Mouse (Mus musculus) small intestine, adult 2 months (tissue): ENCODE measurements at regions not wholly inside any gene's neighbourhood (a gene's known extent, or its start where the extent isn't known, plus 50 kb on each side); places are given as distances from the start of the nearest gene placed in this dataset.

Experiments
- H3K27ac ChIP-seq: fragments of 200-500 bp; 2 replicates; pipeline ENCODE4 v1.5.1; 2012; ENCODE audit warnings: low read depth, low read length, control low read depth, inconsistent platforms; ENCODE audit not compliant: insufficient read depth
- H3K27me3 ChIP-seq: fragments of 200-500 bp; 2 replicates; pipeline ENCODE4 v1.6.1; 2012; ENCODE audit warnings: mild to moderate bottlenecking, moderate library complexity, low read length, inconsistent platforms; ENCODE audit not compliant: control insufficient read depth, insufficient read depth
- H3K36me3 ChIP-seq: fragments of 200-500 bp; 2 replicates; pipeline ENCODE4 v1.6.1; 2012; ENCODE audit warnings: mild to moderate bottlenecking, low read length, control low read depth, inconsistent platforms; ENCODE audit not compliant: control insufficient read depth, insufficient read depth
- H3K4me1 ChIP-seq: fragments of 200-500 bp; 2 replicates; pipeline ENCODE4 v1.6.1; 2012; ENCODE audit warnings: low read length, inconsistent platforms, mixed read lengths; ENCODE audit not compliant: control insufficient read depth, insufficient read depth, insufficient read length
- H3K4me3 ChIP-seq: fragments of 200-500 bp; 2 replicates; pipeline ENCODE4 v1.5.1; 2012; ENCODE audit warnings: low read depth, mild to moderate bottlenecking, control low read depth, inconsistent platforms, low read length, moderate library complexity
- CTCF ChIP-seq: fragments of 200-500 bp; IDR thresholded peaks from 2 replicates; pipeline ENCODE4 v1.5.1; 2012; ENCODE audit warnings: low read depth, mild to moderate bottlenecking, control low read depth, inconsistent platforms, low read length, moderate library complexity, mixed read lengths; ENCODE audit not compliant: insufficient replicate concordance, insufficient read length; ENCODE audit errors: extremely low read depth
- POLR2A ChIP-seq: fragments of 200-500 bp; IDR thresholded peaks from 2 replicates; pipeline ENCODE4 v1.6.1; 2012; ENCODE audit warnings: low read depth, mild to moderate bottlenecking, control low read depth, inconsistent platforms, low read length, moderate library complexity
- WGBS: fragments of 180-500 bp; shearing (Covaris S2); methylation state at CpG from one replicate; pipeline ENCODE4 v1.1.7; 2018; 5-methylcytosine and 5-hydroxymethylcytosine counted together

GRCm38 (mm10) chr11:24685545-24686467 is 608.0 kb downstream of the Bcl11a start:
- Histone ChIP-seq H3K27ac (no peak overlapping the region), H3K4me3 (no peak overlapping the region), H3K27me3 (no peaks in the 10 kb centered on the region), H3K4me1 (no peaks in the 10 kb centered on the region), H3K36me3 (no peaks in the 10 kb centered on the region)
- TF ChIP-seq POLR2A = no peak
- TF ChIP-seq CTCF = no peak
- WGBS = 63% methylated on average over 16 of the region's 16 CpGs

DNA sequence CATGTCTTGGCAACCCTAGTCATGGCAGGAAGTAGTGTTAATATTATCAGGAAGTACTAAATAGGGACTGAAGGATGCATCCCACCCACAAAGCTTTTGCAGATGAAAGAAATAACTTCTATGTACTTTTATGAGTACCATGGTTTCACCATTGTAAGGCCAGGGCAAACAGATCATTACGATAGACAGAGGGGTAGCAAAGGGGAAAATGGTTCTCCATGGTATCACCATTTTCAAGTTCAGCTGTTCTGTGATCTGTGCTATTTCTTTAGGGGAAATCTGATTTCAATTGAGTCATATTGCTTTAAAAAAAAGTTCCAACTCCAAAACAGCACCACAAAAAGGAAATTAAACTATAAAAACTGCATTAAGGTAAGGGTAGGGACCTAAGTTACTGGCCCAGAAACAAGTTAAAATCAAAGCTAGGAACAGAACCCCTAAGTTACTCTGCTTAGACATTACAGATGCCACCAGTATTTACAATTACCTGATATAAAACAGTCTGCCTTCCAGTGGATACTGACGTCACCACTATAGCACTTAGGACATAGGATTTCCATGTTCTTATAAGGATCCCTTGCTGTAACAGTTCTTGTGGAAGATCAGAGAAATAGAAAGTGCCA is 610.4 kb downstream of the Bcl11a start:
- no peak for TF ChIP-seq CTCF
- no peak for TF ChIP-seq POLR2A
- no peak overlapping the region for H3K27ac ChIP-seq
- no peaks in the 10 kb centered on the region for H3K4me1 ChIP-seq
- 89% methylated on average over 2 of the region's 2 CpGs for WGBS
- no peak overlapping the region for H3K4me3 ChIP-seq
- H3K27me3 ChIP-seq = no peaks in the 10 kb centered on the region
- no peaks in the 10 kb centered on the region for H3K36me3 ChIP-seq

DNA sequence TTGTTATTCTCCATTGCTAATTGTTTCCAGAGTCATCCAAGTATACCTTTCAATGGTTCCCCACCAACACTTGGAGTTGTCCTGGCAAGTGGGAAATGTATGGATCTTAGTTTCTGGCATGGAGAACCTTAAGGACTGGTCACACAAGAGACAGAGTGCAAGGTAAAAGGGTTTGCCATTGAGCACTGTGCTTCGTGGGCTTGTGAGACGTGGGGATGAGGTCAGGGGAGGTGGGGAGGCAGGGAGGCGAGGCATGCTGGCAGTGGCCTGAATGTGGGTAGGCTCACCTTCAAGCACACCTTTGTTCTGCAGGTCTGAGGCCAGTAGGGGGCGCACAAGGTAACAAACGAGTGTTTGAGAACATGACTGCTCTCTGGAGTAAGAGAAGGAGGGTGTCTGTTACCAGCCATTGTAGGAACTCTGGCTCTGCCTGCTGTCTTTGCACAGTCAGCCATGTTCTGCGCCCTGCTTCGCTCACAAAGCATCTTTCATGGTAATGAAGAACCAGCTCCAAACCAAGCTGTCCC is 612.0 kb downstream of the Bcl11a start:
- Histone ChIP-seq H3K27me3 (no peaks in the 10 kb centered on the region), H3K36me3 (no peaks in the 10 kb centered on the region), H3K27ac (no peak overlapping the region), H3K4me1 (no peaks in the 10 kb centered on the region), H3K4me3 (no peak overlapping the region)
- WGBS = 57% methylated on average over 7 of the region's 7 CpGs
- TF ChIP-seq CTCF = peak; percentile 36; the same call in 1 of the 2 replicates
- TF ChIP-seq POLR2A = no peak

- H3K36me3 ChIP-seq = no peaks in the 10 kb centered on the region
- TF ChIP-seq POLR2A = no peak
- TF ChIP-seq CTCF = no peak
Measured at GRCm38 (mm10) chr11:24693926-24694325, 616.1 kb downstream of the Bcl11a start.

GRCm38 (mm10) chr11:24695010-24695720 is 617.3 kb downstream of the Bcl11a start:
- Histone ChIP-seq H3K27me3 (no peaks in the 10 kb centered on the region; the same call in 1 of the 2 replicates), H3K27ac (no peak overlapping the region), H3K4me1 (no peaks in the 10 kb centered on the region), H3K4me3 (no peak overlapping the region), H3K36me3 (no peaks in the 10 kb centered on the region)
- TF ChIP-seq POLR2A (no peak), CTCF (no peak)
- WGBS = 76% methylated on average over 5 of the region's 5 CpGs

More at GRCm38 (mm10) chr11:24693926-24694325, 616.1 kb downstream of the Bcl11a start:
- no peak overlapping the region for H3K27ac ChIP-seq
- H3K27me3 ChIP-seq = no peaks in the 10 kb centered on the region; the same call in 1 of the 2 replicates
- H3K4me3 ChIP-seq = no peak overlapping the region
- 90% methylated on average over 6 of the region's 6 CpGs for WGBS
- H3K4me1 ChIP-seq = no peaks in the 10 kb centered on the region

DNA sequence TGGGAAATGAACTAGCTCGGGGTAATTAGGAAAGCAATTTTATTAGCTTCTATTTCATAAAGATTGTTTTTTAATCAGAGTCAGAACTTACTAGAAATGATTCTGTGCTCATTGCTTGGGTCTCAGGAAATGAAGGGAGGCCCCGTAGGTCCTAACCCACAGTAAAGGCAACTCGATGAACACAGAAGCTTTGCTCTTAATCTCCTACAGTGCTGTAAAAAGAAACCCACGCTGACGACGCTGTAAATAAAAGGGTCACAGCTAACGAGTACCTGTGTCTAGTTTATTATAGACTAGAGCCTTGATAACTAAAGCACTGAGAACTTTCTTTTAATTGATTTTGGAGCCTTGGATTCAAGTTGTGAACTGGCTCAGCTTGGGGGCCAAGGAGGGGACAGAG is 618.7 kb downstream of the Bcl11a start:
- no peak overlapping the region for H3K27ac ChIP-seq
- H3K27me3 ChIP-seq = no peaks in the 10 kb centered on the region; the same call in 1 of the 2 replicates
- no peak overlapping the region for H3K4me3 ChIP-seq
- TF ChIP-seq CTCF = no peak
- no peak for TF ChIP-seq POLR2A
- no peaks in the 10 kb centered on the region for H3K36me3 ChIP-seq
- WGBS = 34% methylated on average over 7 of the region's 7 CpGs
- H3K4me1 ChIP-seq = no peaks in the 10 kb centered on the region
